Mouse (Mus musculus) MEL (cell line): ENCODE results near the gene Rhcg.

Experiments used
- CTCF ChIP-seq, 3 experiments: IDR thresholded peaks in 2 of 3; conservative IDR thresholded peaks in 1 of 3; 2 replicates each; pipeline ENCODE4 v1.5.1; 2011 to 2012; ENCODE audit warnings: low read length in 3 of 3, low read depth in 2 of 3, mild to moderate bottlenecking in 2 of 3, improper control_type of control experiment in 1 of 3, inconsistent platforms in 1 of 3, mixed read lengths in 1 of 3, moderate library complexity in 1 of 3; ENCODE audit not compliant: control insufficient read depth in 1 of 3, insufficient read depth in 1 of 3, poor library complexity in 1 of 3, severe bottlenecking in 1 of 3
- EP300 ChIP-seq, 2 experiments: IDR thresholded peaks; 2 replicates each; pipeline ENCODE4 v1.6.1; 2011; ENCODE audit warnings: improper control_type of control experiment in 2 of 2, low read length in 2 of 2, low read depth in 1 of 2, mild to moderate bottlenecking in 1 of 2
- GABPA ChIP-seq: IDR thresholded peaks from 2 replicates; pipeline ENCODE4 v1.6.1; 2012; ENCODE audit warnings: low read depth, mild to moderate bottlenecking, inconsistent platforms, low read length, improper control_type of control experiment, moderate library complexity
- MAFK ChIP-seq: IDR thresholded peaks from 2 replicates; pipeline ENCODE4 v1.6.1; 2011; ENCODE audit warnings: low read depth, mild to moderate bottlenecking, low read length, improper control_type of control experiment, borderline replicate concordance
- MAX ChIP-seq: IDR thresholded peaks from 2 replicates; pipeline ENCODE4 v1.6.1; 2011; ENCODE audit warnings: low read length, improper control_type of control experiment
- MYB ChIP-seq: IDR thresholded peaks from 2 replicates; pipeline ENCODE4 v1.6.1; 2011; ENCODE audit warnings: mild to moderate bottlenecking, low read depth, low read length, improper control_type of control experiment
- NRF1 ChIP-seq: IDR thresholded peaks from 2 replicates; pipeline ENCODE4 v1.6.1; 2014; ENCODE audit warnings: low read depth, mild to moderate bottlenecking, inconsistent platforms, low read length, improper control_type of control experiment, moderate library complexity; ENCODE audit not compliant: poor library complexity, insufficient read depth, severe bottlenecking
- POLR2A ChIP-seq, 2 experiments: IDR thresholded peaks; 2 replicates each; pipeline ENCODE4 v1.6.1; 2011 to 2012; ENCODE audit warnings: low read length in 2 of 2, mild to moderate bottlenecking in 2 of 2, control low read depth in 1 of 2, improper control_type of control experiment in 1 of 2, low read depth in 1 of 2, moderate library complexity in 1 of 2; ENCODE audit not compliant: control insufficient read depth in 1 of 2, insufficient read depth in 1 of 2, poor library complexity in 1 of 2
- RAD21 ChIP-seq: IDR thresholded peaks from 2 replicates; pipeline ENCODE4 v1.6.1; 2011; ENCODE audit warnings: mild to moderate bottlenecking, low read depth, low read length, improper control_type of control experiment
- RCOR1 ChIP-seq: IDR thresholded peaks from 2 replicates; pipeline ENCODE4 v1.6.1; 2012; ENCODE audit warnings: low read depth, mild to moderate bottlenecking, inconsistent platforms, low read length, improper control_type of control experiment
- SMC3 ChIP-seq: IDR thresholded peaks from 2 replicates; pipeline ENCODE4 v1.6.1; 2011; ENCODE audit warnings: low read depth, low read length, improper control_type of control experiment
- TCF12 ChIP-seq: IDR thresholded peaks from 2 replicates; pipeline ENCODE4 v1.6.1; 2014; ENCODE audit warnings: low read depth, mild to moderate bottlenecking, inconsistent platforms, low read length, improper control_type of control experiment, moderate library complexity
- UBTF ChIP-seq: IDR thresholded peaks from 2 replicates; pipeline ENCODE4 v1.6.1; 2012; ENCODE audit warnings: low read depth, mild to moderate bottlenecking, inconsistent platforms, low read length, improper control_type of control experiment, moderate library complexity, borderline replicate concordance; ENCODE audit not compliant: insufficient read depth

GRCm38 (mm10) chr7:79577096-79577874 lies 40.2 kb downstream of the Rhcg start:
- TF ChIP-seq RCOR1: no peak
- TF ChIP-seq POLR2A (IDR thresholded peaks at IDR 0.05; ENCODE audit: control insufficient read depth in 1 of 2, insufficient read depth in 1 of 2, low read depth in 1 of 2, low read length in 2 of 2, poor library complexity in 1 of 2): no peak
- no peak for TF ChIP-seq TCF12
- TF ChIP-seq CTCF (IDR thresholded peaks at IDR 0.05 in 2 of 3, conservative IDR thresholded peaks at IDR 0.05 in 1 of 3; ENCODE audit: control insufficient read depth in 1 of 3, insufficient read depth in 1 of 3, low read depth in 2 of 3, low read length in 3 of 3, poor library complexity in 1 of 3, severe bottlenecking in 1 of 3): no peak
- no peak for TF ChIP-seq RAD21
- no peak for TF ChIP-seq GABPA
- TF ChIP-seq MAFK: no peak
- no peak for TF ChIP-seq NRF1
- no peak for TF ChIP-seq MAX
- TF ChIP-seq MYB: no peak
- TF ChIP-seq SMC3: no peak
- no peak for TF ChIP-seq EP300 (IDR thresholded peaks at IDR 0.05; ENCODE audit: low read depth in 1 of 2, low read length in 2 of 2)
- no peak for TF ChIP-seq UBTF
